Mouse (Mus musculus) embryonic fibroblast, embryonic 13.5 days (primary cell): ENCODE measurements around the gene Pbrm1.

Source experiments
- CTCF ChIP-seq: IDR thresholded peaks from 2 replicates; pipeline ENCODE4 v1.5.1; 2011; ENCODE audit warnings: mild to moderate bottlenecking, control low read depth, low read length, moderate library complexity, borderline replicate concordance; ENCODE audit not compliant: insufficient read depth
- POLR2A ChIP-seq: IDR thresholded peaks from 2 replicates; pipeline ENCODE4 v1.6.1; 2011; ENCODE audit warnings: low read depth, mild to moderate bottlenecking, control low read depth, low read length, moderate library complexity

DNA sequence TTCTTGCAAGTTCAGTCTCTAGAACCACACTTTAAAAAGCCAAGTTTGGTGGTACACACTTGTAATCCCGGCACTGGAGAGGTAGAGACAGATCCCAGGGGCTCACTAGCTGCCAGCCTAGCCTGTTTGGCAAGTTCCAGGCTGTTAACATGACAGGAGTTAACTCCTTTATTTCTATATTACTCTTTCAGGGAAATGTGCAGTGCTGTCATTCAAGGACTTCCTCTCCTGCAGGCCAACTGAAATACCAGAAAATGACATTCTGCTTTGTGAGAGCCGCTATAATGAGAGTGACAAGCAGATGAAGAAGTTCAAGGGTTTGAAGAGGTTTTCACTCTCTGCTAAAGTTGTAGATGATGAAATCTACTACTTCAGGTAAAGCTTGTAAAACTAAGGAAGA, 86.2 kb downstream of the Pbrm1 start:
- TF ChIP-seq CTCF: no peak
- no peak for TF ChIP-seq POLR2A
